Mouse (Mus musculus) kidney, postnatal 25 days (tissue): Measurements from ENCODE around the gene Srgn.

Experiments used
- DNase-seq, 2 experiments: peaks; one replicate each; pipeline ENCODE4 v3.0.0; 2021; ENCODE audit warnings: mixed read lengths in 2 of 2

Gene Srgn

DNA sequence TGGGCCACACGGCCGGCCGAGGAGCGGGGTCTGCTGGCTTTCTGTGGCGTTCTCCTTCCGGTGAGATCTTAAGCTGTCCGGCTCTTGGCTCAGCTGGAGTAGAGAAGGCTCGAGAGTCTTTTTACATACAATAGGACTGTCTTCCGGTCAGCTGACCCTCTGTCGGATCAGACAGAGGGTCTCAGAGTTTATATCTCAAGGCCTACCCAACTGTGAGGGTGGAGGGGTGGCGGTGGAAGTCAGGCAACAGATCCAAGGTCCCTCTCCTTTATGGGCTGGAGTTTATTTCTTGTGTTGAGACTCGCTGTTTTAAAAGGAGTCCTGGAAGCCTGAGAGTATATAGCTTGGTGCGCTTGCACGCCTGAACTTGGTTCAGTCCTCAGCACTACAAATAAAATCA, at the start of gene Srgn:
Gene Srgn (minus strand): TSS at position 101 of the 400 bp plus-strand sequence.
- DNase-seq: no peak

DNA sequence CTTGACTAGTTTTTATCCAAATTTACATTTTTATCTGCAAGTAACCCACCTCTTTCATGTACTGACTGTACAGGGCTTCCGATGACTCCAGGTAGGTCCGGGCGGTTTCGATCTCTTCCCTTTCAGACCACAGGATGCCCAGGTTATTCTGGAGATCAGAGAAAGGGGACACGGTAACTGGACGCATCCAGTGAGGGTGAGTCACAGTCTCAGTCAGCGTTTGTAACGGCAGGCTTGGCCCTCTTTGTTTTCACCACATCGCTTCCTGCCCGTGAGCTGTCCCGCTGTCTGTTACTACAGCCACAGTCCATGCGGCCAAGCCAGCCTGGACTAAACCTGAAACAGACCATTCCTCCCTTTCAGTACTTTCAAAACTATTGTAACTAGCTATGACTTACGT, 47.8 kb upstream of the Srgn start:
- DNase-seq: no peak

DNA sequence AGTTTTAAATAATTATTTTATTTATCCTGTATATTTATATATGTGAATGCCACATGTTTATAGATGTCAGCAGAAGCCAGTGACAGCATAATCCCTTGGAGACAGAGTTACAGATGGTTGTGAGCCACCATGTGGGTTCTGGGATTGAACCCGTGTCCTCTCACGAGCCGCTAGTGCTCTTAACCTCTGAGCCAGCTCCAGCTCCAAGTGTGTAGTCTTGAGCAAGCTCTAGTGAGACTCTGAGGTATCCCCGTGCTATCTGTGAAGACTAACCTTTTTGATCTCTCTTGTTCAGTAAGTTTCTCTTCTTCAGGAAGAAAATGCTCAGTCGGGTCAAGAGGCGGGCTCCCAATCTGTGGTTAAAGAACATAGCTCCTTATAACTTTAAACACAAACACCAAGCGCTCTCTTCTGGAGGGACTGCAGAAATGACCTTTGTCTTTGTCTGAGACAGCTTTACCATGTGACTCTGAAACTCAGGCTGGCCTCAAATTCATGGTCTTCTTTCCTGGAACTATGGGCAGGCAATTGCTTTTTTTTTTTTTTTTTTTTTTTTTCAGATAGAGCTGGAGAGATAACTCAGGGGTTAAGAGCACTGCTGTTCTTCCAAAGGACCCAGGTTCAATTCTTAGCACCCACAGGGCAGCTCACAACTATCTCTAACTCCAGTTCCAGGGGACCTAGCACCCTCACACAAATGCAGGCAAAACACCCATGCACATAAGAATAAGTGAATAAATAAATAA, 43.0 kb upstream of the Srgn start:
- peak in 1 of 2 experiments; percentile 14 for DNase-seq

DNA sequence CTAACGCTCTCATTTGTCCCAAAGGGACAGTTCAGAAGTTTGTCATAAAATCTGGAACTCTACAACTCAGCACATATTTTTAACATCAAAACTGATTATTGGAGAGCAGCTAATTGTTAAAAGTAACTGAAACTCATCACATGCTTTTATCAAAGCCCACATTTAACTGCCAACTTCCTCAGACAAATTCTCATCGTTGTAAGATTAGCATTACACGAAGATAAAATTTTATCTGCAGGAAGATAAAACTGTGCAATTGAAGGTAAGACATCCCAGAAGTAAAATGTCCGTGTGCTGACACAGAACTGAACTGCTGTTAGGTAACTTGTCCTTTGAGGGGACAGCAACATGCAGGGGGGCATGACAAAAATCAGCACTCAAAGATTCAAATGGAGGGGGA, 41.6 kb upstream of the Srgn start:
- DNase-seq: no peak

DNA sequence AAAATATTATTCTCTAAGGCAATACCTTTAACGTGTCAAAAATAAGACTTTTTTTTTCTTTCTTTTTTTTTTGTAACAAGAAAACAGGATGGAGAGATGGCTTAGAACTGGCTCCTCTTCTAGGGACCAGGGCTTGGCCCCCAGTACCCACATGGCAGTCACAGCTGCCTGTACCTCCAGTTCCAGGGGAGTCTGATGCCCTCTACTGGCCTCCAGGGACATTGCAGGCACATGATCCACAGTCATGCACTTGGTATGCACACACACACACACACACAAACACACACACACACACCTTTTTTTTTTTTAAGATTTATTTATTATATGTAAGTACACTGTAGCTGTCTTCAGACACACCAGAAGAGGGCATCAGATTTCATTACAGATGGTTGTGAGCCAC, 30.5 kb upstream of the Srgn start:
- peak in 1 of 2 experiments; percentile 14 for DNase-seq

DNA sequence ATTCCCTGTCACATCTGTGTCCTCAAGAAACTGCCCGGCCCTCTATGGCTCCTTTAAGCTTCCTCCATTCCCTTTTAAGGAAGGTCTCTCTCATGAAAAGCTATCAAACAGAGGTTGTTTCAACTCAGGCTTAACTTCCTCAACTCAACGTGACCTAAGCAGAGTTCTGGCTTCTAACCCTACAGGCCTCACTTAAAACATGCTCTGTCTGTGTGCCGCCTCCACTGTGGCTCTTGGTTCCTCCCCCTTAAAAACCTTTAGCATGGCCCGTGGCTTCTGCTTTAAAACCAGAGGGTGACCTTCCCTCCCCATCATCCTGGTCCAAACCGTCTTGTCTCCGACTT, 29.3 kb upstream of the Srgn start:
- DNase-seq: no peak

DNA sequence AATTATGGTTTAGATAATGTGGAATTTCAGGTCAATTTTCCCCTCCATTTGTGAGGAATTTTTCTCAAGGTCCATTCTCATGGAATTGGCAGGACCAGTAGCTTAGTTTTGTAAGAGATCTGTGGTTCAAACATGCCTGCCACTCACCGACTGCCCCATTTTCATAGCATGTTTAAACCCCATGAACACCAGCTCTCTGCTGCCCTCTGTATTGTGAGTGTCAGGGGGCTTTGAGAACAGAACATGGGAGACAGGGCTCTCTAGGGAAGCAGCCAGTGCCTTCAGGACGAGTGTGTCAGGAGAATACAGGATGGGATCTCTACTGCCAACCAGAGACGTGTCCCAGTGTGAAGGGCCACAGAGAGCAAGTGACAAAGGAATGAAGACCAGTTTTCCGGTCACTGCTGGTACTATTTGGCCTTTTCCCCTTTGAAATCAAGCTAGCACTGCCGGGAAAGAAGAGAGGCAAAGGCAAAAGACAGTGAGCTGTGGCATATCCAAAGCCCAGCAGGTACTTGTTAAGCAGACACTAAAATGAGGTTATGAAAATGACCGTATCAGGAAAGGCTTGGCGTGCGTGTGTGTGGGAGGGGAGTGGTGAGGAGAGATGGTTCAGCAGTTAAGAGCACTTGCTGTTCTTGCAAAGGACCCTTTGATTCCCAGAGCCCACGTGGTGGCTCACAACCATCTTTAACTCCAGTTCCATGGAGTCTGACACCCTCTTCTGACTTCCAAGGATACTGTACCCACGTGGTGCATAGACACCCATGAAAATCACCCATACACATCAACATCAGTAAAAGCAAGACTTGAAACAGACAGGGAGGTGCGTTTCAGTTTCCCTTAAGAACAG, 28.7 kb upstream of the Srgn start:
- DNase-seq: no peak

DNA sequence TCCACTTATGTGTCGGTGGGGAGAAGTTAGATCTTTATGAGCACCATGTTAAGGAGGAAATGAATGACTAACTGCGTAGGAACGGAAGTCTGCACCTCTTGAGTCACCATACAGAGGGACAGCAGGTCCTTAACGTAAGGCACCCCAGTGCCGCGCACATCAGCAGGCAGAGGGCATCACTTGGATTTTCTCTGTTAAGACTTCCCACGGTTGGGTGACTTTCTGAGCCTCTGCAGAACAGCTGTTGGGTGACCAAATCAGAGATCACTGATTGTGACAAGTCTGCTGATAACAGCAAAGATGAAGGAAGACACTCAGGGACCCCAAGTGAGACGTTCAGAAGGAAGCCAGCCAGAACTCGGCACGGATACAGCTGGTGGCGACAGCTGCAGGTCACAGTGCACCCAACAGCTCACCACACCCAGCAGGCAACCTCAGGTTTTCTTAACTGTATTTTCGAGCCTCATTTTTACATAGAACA, 26.4 kb upstream of the Srgn start:
- no peak for DNase-seq

DNA sequence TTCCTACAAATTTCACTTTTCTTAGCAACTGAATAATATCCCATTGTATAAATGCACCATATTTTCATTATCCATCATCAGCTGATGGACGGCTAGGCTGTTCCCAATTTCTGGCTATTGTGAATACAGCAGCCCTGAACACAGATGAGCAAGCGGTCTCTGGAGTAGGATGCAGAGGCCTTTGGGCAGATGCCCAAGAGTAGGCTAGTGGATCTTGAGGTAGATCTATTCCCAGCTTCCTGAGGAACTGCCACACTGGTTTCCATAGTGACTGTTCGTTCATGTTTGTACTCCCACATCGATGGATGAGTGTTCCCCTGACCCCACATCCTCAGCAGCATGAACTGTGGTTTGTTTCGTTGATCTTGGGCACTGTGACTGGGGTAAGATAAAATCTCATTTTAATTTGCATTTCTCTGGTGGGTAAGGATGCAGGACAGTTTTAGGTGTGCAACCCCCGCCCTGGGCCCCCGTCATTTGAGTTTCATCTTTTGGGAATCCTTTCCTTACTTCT, 23.6 kb upstream of the Srgn start:
- no peak for DNase-seq

DNA sequence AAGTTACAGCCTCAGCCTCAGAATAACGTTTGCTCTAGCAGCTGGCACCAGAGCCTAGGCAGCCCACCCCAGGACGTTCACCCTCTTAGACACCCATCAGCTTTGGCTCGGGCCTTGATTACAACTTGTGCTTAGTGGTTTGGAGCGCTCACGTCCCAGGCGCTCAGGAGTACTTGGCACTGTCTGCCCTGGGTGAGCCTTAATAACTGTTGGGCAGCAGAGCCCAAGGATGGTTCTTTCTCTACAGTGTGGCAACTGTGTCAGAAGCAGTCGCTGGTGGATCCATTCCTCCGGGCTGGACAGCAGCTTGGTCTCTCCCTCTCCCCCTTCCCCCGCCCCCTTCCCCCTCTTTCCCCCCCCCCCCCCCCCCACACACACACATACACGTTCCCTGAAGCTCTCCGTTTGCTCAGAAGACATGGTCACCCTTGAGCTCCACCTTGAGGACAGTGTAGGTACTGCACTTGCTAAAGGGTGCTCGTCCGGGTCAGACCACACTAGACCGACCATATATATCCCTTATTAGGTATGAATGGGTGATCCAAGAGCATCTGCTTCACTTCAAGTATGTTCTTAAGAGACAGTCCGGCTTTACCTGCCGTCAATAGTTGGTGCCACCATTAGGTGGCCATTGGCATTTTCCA, 22.4 kb upstream of the Srgn start:
- peak; percentile 63 to 83 for DNase-seq

DNA sequence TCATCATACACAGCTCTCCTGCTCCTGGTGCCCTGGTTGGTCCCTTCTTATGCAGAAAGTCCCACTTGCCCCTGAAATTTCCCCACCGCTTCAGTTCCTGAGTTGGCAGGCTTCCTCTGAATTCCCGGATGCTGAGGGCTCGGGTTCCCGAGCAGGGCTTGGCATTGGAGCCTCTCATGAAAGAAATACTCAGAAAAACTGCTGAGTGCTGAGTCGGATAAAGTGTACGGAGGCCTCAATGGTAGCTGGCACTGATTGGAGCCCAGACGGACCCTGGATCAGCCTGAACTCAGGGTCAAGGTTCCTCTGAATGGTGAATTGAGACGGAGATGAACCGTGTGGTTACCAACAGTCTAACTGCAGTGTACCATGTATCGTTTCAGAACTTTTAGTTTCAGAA, 19.2 kb upstream of the Srgn start:
- DNase-seq: peak; percentile 35 to 65

DNA sequence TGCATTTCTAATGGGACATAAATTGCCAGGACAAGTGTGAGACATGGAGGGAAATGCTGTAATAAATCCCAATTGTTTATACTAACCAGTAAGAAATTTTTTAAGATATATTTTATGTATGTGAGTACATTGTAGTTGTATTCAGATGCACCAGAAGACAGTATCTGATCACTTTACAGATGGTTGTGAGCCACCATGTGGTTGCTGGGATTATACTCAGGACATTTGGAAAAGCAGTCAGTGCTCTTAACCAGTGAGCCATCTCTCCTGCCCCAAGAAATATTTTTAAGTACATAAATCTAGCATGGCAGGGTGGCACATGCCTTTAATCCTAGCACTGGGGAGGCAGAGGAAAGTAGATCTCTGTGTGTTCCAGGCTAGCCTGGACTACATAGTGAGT, 18.5 kb upstream of the Srgn start:
- DNase-seq: no peak

DNA sequence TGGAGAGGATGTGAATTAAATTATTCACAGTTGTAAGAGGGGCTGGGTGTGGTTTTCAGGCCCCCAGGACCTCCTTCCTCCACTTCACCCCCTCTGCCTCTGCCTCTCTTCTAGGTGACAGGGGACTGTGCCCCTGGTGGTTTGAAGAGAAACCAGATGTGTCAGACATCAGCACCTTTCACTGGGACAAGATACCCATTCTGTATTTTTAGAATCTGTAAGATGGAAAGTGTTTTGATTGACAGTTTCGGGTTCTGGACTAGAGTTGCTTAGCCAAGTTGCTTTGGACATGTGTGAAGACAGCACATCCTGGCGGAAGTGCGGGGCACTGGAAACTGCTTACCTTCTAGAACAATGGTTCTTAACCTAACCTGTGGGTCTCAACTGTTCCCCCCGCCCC, 17.1 kb upstream of the Srgn start:
- DNase-seq: no peak

DNA sequence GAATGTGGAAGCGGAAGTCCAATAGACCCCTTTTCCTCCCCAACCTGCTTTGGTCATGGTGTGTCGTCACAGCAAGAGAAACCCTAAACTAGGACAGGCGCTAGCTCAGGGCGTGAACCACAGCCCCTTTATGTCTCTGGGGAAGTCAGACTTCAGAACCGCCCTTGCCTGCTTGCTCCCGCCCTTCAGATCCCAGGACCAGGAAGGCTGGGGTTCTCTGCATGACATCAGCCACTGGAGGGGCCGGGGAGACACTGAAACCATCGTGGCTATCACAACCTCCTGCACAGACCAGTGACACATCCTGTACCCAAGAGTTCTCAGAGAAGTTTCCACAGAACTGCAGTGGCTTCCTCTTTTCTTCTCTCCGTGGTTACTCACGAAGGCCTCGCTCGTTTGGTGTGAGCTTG, 16.2 kb upstream of the Srgn start:
- DNase-seq: peak in 1 of 2 experiments; percentile 48

DNA sequence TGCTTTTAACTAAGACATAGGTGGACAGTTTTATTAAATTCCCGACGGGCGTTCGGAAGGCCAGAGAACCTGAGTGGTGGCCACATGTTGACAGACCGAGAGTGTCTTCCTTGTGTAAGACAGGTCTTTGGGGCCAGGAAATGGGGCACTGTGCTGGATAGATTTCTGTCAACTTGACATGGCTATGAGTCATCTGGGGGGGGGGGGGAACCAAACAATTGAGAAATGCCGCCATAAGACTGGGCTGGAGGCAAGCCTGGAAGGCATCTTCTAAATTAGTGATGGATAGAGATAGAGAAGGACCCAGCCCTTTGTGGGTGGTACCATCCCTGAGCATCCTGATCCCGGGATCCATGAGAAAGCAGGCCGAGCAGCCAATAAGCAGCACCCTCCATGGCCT, 15.7 kb upstream of the Srgn start:
- DNase-seq: no peak

DNA sequence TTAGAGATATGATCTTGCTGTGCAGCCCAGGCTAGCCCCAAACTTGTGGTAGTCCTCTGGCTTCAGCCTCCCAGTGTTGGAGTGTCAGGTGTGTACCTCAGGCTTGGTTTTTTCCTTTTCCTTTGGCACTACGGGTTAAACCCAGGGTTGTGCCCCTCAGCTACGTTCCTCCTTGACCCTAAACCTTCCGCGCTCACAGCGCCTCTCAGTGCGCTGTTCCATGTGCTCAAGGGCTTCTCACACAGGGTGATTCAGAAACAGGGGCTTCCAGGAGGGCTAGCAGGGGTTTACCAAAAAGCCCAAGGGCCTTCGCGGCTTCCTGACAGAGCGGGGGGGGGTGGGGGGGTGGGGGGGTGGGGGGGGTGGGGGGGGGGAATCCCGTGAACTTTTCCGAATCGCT, 15.3 kb upstream of the Srgn start:
- no peak for DNase-seq

DNA sequence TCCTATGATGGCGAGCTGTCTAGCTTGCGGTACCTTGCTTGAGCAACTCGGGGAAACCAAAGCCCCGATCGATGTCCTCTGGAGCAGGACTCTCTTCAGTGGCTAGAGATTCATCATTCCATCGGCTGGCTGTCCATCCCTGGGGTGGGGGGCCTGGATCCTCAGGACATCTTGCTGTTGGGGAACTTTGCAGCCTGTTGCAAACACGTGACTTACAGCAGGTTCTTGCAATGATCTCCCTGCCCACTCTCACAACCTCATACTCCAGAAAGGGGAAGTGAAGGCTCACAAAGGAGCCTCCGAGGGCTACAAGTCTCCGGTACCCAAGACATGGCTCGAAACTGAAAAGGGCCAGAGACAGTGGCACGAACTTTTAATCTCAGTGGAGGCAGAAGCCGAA, 14.2 kb upstream of the Srgn start:
- DNase-seq: no peak

DNA sequence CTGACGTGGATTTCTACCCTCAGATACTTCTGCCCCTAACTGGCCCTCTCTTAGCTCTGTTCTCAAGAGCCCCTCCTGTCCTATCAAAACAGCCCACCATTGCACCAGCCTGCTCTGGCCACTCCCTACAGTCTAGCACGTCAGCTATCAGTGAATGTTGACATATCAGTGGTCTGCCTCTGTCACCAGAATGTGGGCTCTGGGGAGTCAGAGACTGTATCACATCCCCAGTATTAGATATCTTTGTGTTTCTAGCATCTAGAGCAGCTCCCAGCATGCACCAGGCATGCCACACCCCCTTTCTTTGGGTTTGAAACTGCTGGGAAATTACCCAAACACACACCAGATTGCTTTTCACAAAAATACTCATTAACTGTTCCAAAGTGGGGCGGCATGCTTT, 13.5 kb upstream of the Srgn start:
- no peak for DNase-seq

DNA sequence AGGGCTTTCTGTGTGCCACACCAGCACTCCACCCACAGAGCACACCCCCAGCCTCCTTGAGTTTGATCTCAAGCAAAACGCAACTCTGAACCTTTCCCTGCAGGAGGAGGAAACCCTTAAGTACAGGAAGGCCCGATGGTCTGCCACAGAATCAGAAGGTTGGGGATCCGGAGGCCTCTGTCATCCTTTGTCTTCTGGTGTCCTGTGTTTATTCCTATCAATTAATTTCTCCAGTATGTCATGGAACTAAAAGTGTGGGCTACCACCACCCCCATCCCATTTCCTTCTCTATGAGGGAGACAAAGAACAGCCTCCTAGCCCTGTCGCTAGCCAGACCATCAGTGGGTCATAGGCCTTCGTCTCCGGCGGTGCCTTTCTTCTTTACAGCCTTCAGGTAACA, 7.3 kb upstream of the Srgn start:
- no peak for DNase-seq

DNA sequence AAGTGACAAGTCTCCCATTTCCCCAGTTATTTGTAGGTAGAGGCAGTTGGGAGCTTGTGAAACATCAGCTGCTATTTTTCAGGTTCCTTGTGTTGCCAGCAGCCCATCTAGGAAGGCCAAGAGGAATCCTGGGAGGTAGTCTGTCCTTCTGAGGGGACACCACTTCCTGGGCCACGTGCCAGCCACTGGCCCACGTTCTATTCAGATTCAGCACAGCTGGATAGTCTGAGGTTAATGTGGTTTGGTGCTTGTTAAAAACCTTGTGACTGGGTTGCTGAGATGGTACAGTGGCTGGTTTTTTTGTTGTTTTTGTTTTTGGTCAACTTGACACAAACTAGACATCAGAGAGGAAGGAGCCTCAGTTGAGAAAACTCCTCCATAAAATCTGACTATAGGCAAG, 5.6 kb upstream of the Srgn start:
- no peak for DNase-seq

DNA sequence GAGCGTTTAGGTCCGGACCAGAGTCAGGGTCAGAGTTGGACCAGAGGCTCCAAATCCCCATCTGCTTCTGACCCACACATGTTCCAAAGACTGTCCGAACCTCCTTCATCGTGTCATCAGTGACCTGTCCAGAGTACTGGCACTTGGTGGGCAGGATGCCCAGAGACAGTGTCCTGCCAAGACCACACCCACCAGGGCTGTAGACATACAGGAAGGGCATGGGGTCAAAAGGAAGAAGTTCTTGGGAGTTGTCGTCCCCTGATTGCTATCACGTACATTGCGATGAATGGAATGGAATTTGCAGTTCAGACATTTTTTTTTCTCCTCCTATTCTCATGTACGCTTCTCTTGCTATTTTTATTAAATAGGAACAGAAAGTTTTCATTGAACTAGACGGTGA, 2.9 kb upstream of the Srgn start:
- peak; percentile 84 to 91 for DNase-seq

DNA sequence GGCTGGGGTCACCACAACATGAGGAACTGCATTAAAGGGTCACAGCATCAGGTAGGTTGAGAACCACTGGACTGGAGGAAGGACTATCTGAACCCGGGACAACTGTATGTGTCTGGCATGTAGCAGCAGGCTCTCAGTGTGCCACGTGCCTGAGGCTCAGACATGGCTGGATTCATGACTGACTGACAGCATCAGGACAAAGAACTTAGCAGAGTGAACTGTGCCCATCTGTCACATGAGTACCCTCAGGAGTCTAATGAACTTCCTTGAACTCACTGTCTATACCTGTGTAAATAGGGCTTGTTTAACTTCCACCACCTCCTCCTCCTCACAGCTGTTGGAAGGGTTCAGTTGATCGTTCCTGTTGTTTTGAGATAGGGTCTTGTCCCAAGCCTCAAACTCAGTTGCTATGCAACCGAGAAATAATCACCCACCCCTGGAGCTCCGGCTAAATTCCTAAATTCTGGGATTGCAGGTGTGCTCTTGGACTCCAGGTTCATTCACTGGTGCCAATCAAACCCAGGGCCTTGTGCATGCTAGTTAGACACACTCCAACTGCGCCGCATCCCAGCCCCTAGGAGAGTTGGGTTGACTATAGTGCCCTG, 4.8 kb downstream of the Srgn start:
- no peak for DNase-seq

DNA sequence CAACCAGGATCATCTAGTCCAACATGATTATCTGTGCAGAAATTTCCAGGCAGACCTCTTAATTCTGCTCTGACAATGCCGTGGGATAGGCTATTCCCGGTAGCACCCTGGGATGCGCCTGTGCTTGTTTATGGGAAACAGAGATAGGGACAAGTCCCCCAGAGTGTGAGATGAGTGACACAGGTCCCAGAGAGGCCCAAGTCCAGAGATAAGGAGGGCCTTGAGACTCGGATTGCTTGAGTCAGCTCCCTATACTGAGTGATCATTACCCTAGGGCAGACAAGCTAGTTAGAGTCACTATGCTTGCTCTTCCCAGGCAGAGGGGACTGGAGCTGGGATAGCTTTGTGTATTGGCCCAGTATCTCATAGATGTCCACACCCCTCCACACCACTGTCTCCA, 5.5 kb downstream of the Srgn start:
- no peak for DNase-seq
